Mouse (Mus musculus): ENCODE measurements around the gene Cela2a. TPM values are rescaled to one million over a fixed set of nuclear protein-coding genes. Genes with fewer than 3 reads are reported as not detected.

The Cela2a gene
- not detected in 2 replicates for polyA plus RNA-seq (2011; ENCODE audit: insufficient read depth, insufficient read length, low replicate concordance, missing spikeins)

- H3K4me1 ChIP-seq (ENCODE audit: control insufficient read depth, insufficient read depth, low read length) = no peaks in the 10 kb centered on the region
- no peak for TF ChIP-seq CTCF (IDR thresholded peaks at IDR 0.05; ENCODE audit: control insufficient read depth, insufficient read depth, low read length)
- TF ChIP-seq POLR2A (IDR thresholded peaks at IDR 0.05; ENCODE audit: borderline replicate concordance, control insufficient read depth, low read depth, low read length) = no peak
- H3K27ac ChIP-seq (ENCODE audit: control insufficient read depth, insufficient read depth, low read depth, low read length, poor library complexity) = no peak within 1 kb of the TSS
- no peak within 1 kb of the TSS for H3K4me3 ChIP-seq (replicated peaks; ENCODE audit: control insufficient read depth, low read depth, low read length)
- WGBS = 61% methylated on average over 5 of the region's 5 CpGs
These were observed at the start of gene Cela2a for GRCm38 (mm10) chr4:141826060-141826459. Gene Cela2a (minus strand): TSS chr4:141826160.

DNA sequence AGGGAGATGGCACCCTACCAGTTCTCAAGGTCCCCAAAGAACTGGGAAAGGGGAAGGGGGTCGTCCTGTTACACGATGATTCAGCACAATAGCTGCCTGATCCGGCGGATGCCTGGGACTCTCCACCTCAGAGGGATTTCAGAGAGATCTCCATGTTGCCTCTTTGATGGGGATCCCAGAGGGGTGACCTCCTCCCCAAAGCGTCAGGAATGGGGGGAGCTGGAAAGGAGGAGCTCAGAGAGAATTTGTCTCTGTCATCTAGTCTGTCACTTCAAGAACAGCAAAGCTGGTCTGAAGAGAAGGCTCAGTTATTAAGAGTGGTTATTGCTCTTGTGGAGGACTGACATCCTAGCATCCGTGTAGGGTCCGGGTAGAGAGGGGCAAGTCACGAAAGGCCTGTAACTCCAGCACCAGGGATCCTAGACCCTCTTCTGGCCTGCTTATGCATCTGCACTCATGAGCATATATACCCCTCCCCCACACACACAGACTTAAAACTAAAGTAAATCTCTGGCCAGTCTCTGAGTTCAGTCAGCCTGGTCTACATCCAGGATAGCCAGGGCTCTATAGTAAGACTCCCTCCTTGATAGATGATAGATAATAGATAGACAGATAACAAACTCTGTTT lies 49.6 kb upstream of the Cela2a start:
- WGBS = 23% methylated on average over 8 of the region's 8 CpGs
- Histone ChIP-seq H3K4me3 (replicated peaks; ENCODE audit: control insufficient read depth, low read depth, low read length) (no peak overlapping the region), H3K27ac (ENCODE audit: control insufficient read depth, insufficient read depth, low read depth, low read length, poor library complexity) (no peak overlapping the region), H3K4me1 (ENCODE audit: control insufficient read depth, insufficient read depth, low read length) (peaks cover 4% of the 10 kb centered on the region)
- TF ChIP-seq POLR2A (IDR thresholded peaks at IDR 0.05; ENCODE audit: borderline replicate concordance, control insufficient read depth, low read depth, low read length) (no peak), CTCF (IDR thresholded peaks at IDR 0.05; ENCODE audit: control insufficient read depth, insufficient read depth, low read length) (no peak)

DNA sequence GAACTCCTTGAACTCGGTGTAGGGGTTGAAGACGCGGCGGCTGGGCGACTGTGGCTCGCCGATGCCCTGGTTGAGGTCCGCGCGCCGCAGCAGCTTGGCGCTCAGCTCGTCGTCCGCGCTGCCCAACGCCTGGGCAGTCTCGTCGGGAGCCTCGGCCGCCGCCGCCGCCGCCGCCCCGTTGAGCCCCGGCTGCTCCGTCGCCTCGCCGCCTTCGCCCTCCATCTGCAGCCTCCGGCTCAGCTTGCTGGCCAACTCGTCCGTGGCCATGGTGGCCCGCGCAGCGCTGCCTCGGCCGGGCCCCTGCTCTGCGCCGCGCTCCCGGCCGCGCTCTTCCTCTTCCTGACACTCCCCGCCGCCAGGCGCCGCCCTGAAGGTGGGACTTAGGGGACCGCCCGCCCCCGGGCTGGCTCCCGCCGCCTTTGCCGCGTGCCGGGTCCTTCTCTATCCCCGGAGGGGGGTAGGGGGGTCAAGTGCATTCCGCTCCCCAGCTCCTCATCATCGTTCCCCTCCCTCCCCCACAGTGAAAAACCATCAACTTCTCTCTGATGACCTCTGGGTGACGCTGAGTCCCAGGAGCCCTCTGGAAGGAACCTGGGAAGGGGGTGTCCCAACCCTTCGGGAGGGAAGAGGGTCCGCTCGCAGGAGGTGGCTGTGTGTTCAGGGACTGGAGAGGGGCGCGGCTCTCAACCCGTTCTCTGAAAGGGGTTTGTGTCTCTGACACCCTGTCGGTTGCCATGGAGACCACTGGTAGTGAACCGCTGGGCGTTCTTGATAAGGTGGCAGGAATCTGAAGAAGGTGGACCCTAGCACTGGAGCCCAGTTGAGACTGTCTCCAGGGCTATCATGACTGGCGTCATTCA lies 48.9 kb upstream of the Cela2a start, which contains the start of gene Efhd2:
Efhd2 (minus strand) TSS at position 320 of the 860 bp plus-strand sequence.
- peak within 1 kb of the TSS; percentile 55; the same call in 1 of the 2 replicates for H3K27ac ChIP-seq (ENCODE audit: control insufficient read depth, insufficient read depth, low read depth, low read length, poor library complexity)
- WGBS = 1% methylated on average over 73 of the region's 73 CpGs
- TF ChIP-seq POLR2A (IDR thresholded peaks at IDR 0.05; ENCODE audit: borderline replicate concordance, control insufficient read depth, low read depth, low read length) (peak; percentile 85; the same call in 1 of the 2 replicates), CTCF (IDR thresholded peaks at IDR 0.05; ENCODE audit: control insufficient read depth, insufficient read depth, low read length) (no peak)
- peaks cover 4% of the 10 kb centered on the region for H3K4me1 ChIP-seq (ENCODE audit: control insufficient read depth, insufficient read depth, low read length)
- H3K4me3 ChIP-seq (replicated peaks; ENCODE audit: control insufficient read depth, low read depth, low read length) = peak within 1 kb of the TSS; percentile 83

- TF ChIP-seq CTCF (IDR thresholded peaks at IDR 0.05; ENCODE audit: control insufficient read depth, insufficient read depth, low read length) (no peak), POLR2A (IDR thresholded peaks at IDR 0.05; ENCODE audit: borderline replicate concordance, control insufficient read depth, low read depth, low read length) (peak; percentile 24; the same call in 1 of the 2 replicates)
- Histone ChIP-seq H3K4me1 (ENCODE audit: control insufficient read depth, insufficient read depth, low read length) (peaks cover 4% of the 10 kb centered on the region), H3K27ac (ENCODE audit: control insufficient read depth, insufficient read depth, low read depth, low read length, poor library complexity) (peak overlapping the region; percentile 55; the same call in 1 of the 2 replicates), H3K4me3 (replicated peaks; ENCODE audit: control insufficient read depth, low read depth, low read length) (peak overlapping the region; percentile 83)
- 1% methylated on average over 19 of the region's 19 CpGs for WGBS
These were observed 48.2 kb upstream of the Cela2a start for GRCm38 (mm10) chr4:141874111-141874600.

GRCm38 (mm10) chr4:141872977-141873376 lies 47.0 kb upstream of the Cela2a start:
- no peak overlapping the region for H3K27ac ChIP-seq (ENCODE audit: control insufficient read depth, insufficient read depth, low read depth, low read length, poor library complexity)

DNA sequence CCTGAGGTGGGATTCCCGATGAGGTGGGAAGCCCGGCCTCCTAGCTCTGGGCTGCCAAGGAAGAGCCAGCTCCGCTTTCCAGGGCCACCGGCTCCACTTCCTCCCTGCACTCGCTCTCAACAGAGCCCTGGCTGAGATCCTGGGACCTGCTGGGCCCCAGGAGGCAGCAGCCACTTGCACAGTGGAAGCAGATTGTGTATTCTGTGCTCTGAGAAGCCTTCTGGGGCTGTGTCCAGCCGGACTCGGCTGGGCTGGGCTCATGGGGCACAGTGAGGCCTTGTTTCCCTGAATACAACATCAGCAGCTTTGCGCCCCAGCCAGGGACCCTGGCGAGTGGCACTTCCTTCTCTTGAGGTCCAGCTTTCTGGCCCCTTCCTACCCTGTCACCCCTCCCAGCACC lies 45.9 kb upstream of the Cela2a start:
- 64% methylated on average over 9 of the region's 9 CpGs for WGBS
- no peak for TF ChIP-seq POLR2A (IDR thresholded peaks at IDR 0.05; ENCODE audit: borderline replicate concordance, control insufficient read depth, low read depth, low read length)
- TF ChIP-seq CTCF (IDR thresholded peaks at IDR 0.05; ENCODE audit: control insufficient read depth, insufficient read depth, low read length) = no peak
- H3K4me1 ChIP-seq (ENCODE audit: control insufficient read depth, insufficient read depth, low read length) = peaks cover 4% of the 10 kb centered on the region
- peak overlapping the region; percentile 61 for H3K27ac ChIP-seq (ENCODE audit: control insufficient read depth, insufficient read depth, low read depth, low read length, poor library complexity)
- H3K4me3 ChIP-seq (replicated peaks; ENCODE audit: control insufficient read depth, low read depth, low read length) = peak overlapping the region; percentile 8

More at GRCm38 (mm10) chr4:141872977-141873376, 47.0 kb upstream of the Cela2a start:
- WGBS = 84% methylated on average over 9 of the region's 9 CpGs
- Histone ChIP-seq H3K4me1 (ENCODE audit: control insufficient read depth, insufficient read depth, low read length) (peaks cover 4% of the 10 kb centered on the region), H3K4me3 (replicated peaks; ENCODE audit: control insufficient read depth, low read depth, low read length) (no peak overlapping the region)
- TF ChIP-seq POLR2A (IDR thresholded peaks at IDR 0.05; ENCODE audit: borderline replicate concordance, control insufficient read depth, low read depth, low read length) (no peak), CTCF (IDR thresholded peaks at IDR 0.05; ENCODE audit: control insufficient read depth, insufficient read depth, low read length) (no peak)

GRCm38 (mm10) chr4:141871333-141871725 lies 45.4 kb upstream of the Cela2a start:
- Histone ChIP-seq H3K27ac (ENCODE audit: control insufficient read depth, insufficient read depth, low read depth, low read length, poor library complexity) (peak overlapping the region; percentile 1; the same call in 1 of the 2 replicates), H3K4me1 (ENCODE audit: control insufficient read depth, insufficient read depth, low read length) (peaks cover 4% of the 10 kb centered on the region), H3K4me3 (replicated peaks; ENCODE audit: control insufficient read depth, low read depth, low read length) (no peak overlapping the region)
- WGBS = 84% methylated on average over 3 of the region's 3 CpGs
- TF ChIP-seq POLR2A (IDR thresholded peaks at IDR 0.05; ENCODE audit: borderline replicate concordance, control insufficient read depth, low read depth, low read length) (no peak), CTCF (IDR thresholded peaks at IDR 0.05; ENCODE audit: control insufficient read depth, insufficient read depth, low read length) (no peak)
